Mouse (Mus musculus): ENCODE results near the gene Olfr301.

Olfr301 gene

GRCm38 (mm10) chr7:86403546-86403945 lies at the start of gene Olfr301:
TSS of gene Olfr301 (plus strand) at chr7:86403846.
- in situ Hi-C loops (cut with MboI, MseI), result no loop called here

- in situ Hi-C loops (cut with MboI, MseI), result no loop called here
Observed at GRCm38 (mm10) chr7:86366828-86367227, 36.8 kb upstream of the Olfr301 start, which contains the start of gene Olfr305. TSS of gene Olfr305 (minus strand) at chr7:86366928.

GRCm38 (mm10) chr7:86385769-86386168 lies 17.9 kb upstream of the Olfr301 start:
- in situ Hi-C loops (cut with MboI, MseI), result no loop called here

DNA sequence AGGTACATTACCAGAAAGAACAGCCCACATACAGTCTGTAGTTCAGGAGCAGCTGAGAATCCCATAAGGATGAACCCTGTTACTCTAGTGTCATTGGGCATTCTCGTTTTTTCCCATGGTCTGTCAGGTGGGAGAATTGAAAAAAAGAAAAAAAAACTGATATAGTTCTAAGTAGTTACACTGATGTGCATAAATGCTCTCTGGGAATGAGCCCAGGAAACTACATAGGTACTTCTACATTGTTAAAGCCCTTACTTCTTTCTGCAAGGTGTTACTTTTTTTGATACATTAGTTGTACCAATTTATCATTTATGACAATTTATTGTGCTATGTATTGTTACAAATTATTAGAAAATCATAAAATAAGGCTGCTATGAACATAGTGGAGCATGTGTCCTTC lies 17.1 kb upstream of the Olfr301 start, which contains the start of gene Olfr304:
Gene Olfr304, minus strand, starts transcription at position 101 of the 400 bp plus-strand sequence.
- in situ Hi-C loops (cut with MboI, MseI), result no loop called here

GRCm38 (mm10) chr7:86397689-86398088 lies 6.0 kb upstream of the Olfr301 start, which contains the start of gene Olfr303:
TSS of gene Olfr303 (minus strand) at chr7:86397789.
- in situ Hi-C loops (cut with MboI, MseI), result no loop called here

DNA sequence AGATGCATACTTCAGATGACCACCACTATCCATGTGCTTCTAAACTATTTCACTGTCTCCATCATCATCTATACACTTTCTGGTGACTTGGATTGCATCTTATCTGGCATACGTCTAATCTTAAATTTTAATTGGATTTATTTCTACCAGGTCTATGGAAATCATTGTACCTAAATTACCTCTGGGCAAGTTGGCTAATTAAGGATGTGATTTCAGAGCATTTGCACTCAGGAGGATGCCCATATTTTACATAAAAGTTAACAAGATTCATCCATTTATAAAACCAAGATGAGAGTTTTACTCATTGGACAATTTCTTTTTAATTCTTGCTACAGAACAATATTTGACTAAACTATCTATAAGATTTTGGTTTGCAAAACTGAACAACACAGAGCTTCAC lies 56.0 kb downstream of the Olfr301 start, which contains the start of gene Olfr299:
Gene Olfr299, plus strand, starts transcription at position 301 of the 400 bp plus-strand sequence.
- in situ Hi-C loops (cut with MboI, MseI), result no loop called here
